Mouse (Mus musculus): ENCODE data around the gene Atp2c2.

DNA sequence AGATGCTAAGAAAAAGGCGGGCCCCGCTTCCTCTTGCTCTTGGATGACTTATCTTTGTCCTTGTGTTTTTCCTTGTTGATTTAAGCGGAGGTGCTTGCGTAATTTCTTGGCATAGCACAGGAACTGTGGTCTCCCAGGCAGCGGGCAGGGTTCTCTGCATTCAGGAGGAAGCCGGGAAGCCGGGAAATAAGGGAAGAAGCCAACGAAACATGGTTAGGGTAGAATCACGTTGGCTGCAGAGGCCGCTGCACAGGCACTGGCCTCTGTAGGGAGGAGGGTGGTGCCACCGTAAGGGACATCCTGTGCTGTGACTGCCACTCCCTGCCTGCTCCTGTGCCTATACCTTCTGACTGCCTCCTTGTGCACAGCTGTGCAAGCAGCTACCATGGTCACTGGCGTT lies 15.4 kb downstream of the Atp2c2 start:
- TF ChIP-seq CTCF (IDR thresholded peaks at IDR 0.05) (no peak), POLR2A (IDR thresholded peaks at IDR 0.05; ENCODE audit: insufficient read depth, low read depth, low read length) (no peak), EP300 (IDR thresholded peaks at IDR 0.05; ENCODE audit: insufficient read depth, low read depth, low read length) (0 out of 2 replicates have a peak, but pooled peaks have one; percentile 11)

Measured in heart, adult 2 months (tissue).